Comparison of ENCODE assay signal across 7 mouse cellular contexts in the genomic region with DNA sequence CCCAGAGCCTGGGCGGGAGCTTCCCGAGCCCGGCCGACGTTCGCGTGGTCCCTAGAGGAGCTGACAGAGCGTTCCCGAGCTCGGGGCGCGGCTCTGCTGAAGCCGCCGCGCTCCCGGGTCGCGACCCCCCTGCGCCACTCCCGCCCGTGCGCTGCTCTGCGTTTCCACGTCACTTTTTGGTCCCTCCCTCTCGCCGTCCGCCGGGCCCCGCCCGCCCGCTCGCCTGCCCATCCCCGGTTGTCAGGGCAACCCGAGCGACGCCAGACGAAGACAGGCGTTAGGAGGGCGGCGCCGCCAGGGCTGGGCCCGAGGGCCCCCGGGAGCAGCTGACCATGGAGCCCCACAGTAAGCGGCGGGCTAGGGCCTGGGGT. TPM values are rescaled to one million over a fixed set of nuclear protein-coding genes. Genes with fewer than 3 reads are reported as not detected.
A peak's percentile ranks its signal among the peaks of the same experiment; 100 is the strongest.
DNase-seq lines count a peak whose midpoint lies in the region; ATAC-seq lines count a peak whose summit lies in the region.

Gene Fank1, plus strand, starts transcription at position 236 of the 371 bp plus-strand sequence.

- H3K9ac ChIP-seq in intestine, embryonic 15.5 days = peak within 1 kb of the TSS; percentile 73
- peak within 1 kb of the TSS; percentile 74 for H3K9ac ChIP-seq in midbrain, embryonic 12.5 days (replicated peaks)

- WGBS in intestine, embryonic 15.5 days = under 1% methylated on average over 45 of the region's 45 CpGs
- under 1% methylated on average over 45 of the region's 45 CpGs for WGBS in limb, embryonic 10.5 days
- WGBS in midbrain, embryonic 12.5 days = under 1% methylated on average over 41 of the region's 45 CpGs

- H3K27me3 ChIP-seq in intestine, embryonic 15.5 days (replicated peaks) = no peaks in the 10 kb centered on the region
- peaks cover 37% of the 10 kb centered on the region for H3K27me3 ChIP-seq in limb, embryonic 10.5 days (ENCODE audit: low read depth, poor library complexity, severe bottlenecking)
- no peaks in the 10 kb centered on the region for H3K27me3 ChIP-seq in midbrain, embryonic 12.5 days

- no peaks in the 10 kb centered on the region for H3K9me3 ChIP-seq in intestine, embryonic 15.5 days
- H3K9me3 ChIP-seq in limb, embryonic 10.5 days (replicated peaks) = no peaks in the 10 kb centered on the region
- no peaks in the 10 kb centered on the region for H3K9me3 ChIP-seq in midbrain, embryonic 12.5 days

- ATAC-seq in intestine, embryonic 15.5 days = peak; percentile 95
- ATAC-seq in midbrain, embryonic 12.5 days (ENCODE audit: low FRiP score, low read depth) = peak; percentile 94

- H3K4me1 ChIP-seq in intestine, embryonic 15.5 days (replicated peaks) = peaks cover 15% of the 10 kb centered on the region
- peaks cover 25% of the 10 kb centered on the region for H3K4me1 ChIP-seq in limb, embryonic 10.5 days
- peaks cover 20% of the 10 kb centered on the region for H3K4me1 ChIP-seq in midbrain, embryonic 12.5 days

- peak within 1 kb of the TSS; percentile 79 for H3K4me3 ChIP-seq in intestine, embryonic 15.5 days (replicated peaks)
- H3K4me3 ChIP-seq in limb, embryonic 10.5 days = peak within 1 kb of the TSS; percentile 83
- peak within 1 kb of the TSS; percentile 88 for H3K4me3 ChIP-seq in midbrain, embryonic 12.5 days

- peak within 1 kb of the TSS; percentile 68 for H3K27ac ChIP-seq in intestine, embryonic 15.5 days
- H3K27ac ChIP-seq in limb, embryonic 10.5 days = peak within 1 kb of the TSS; percentile 78
- H3K27ac ChIP-seq in midbrain, embryonic 12.5 days (replicated peaks) = no peak within 1 kb of the TSS

- H3K4me2 ChIP-seq in intestine, embryonic 15.5 days (replicated peaks) = peak within 1 kb of the TSS; percentile 86
- H3K4me2 ChIP-seq in midbrain, embryonic 12.5 days (replicated peaks) = peak within 1 kb of the TSS; percentile 88

- H3K36me3 ChIP-seq in intestine, embryonic 15.5 days = no peaks in the 10 kb centered on the region
- H3K36me3 ChIP-seq in limb, embryonic 10.5 days = no peaks in the 10 kb centered on the region
- 0 out of 2 replicates have a peak, but pooled peaks cover 2% of the 10 kb centered on the region for H3K36me3 ChIP-seq in midbrain, embryonic 12.5 days

- peak; percentile 94 for DNase-seq in adrenal gland, adult 2 months
- peak; percentile 89 for DNase-seq in embryo, embryonic 10.5 days (ENCODE audit: low spot score)
- DNase-seq in gastrocnemius, postnatal 25 days = peak; percentile 86
- DNase-seq in limb, embryonic 10.5 days (ENCODE audit: low spot score) = peak; percentile 92
- DNase-seq in skeletal muscle tissue, adult 2 months (ENCODE audit: low read depth, low spot score) = peak; percentile 80

RNA-seq across cellular contexts. Expression of gene Fank1, which starts in this region (rescaled TPM):
- total RNA-seq in adrenal gland, adult 2 months (2021) = under 1 TPM in 1 of 2 experiments, not detected in 1; 0.24 TPM
- polyA plus RNA-seq in adrenal gland, adult 2 months (2012; rRNA removed) = 0.10 and 0.15 TPM in 2 replicates
- total RNA-seq in gastrocnemius, postnatal 25 days (2021) = not detected
- 0.83 and 1.1 TPM in 2 replicates for polyA plus RNA-seq in intestine, embryonic 15.5 days (2015; fragmentation: Nextera tagmentation; extraction: Ambion mirVana)
- polyA plus RNA-seq in limb, embryonic 10.5 days (2016; fragmentation: Nextera tagmentation; extraction: Ambion mirVana) = 0.41 TPM in 1 of 2 replicates, not detected in the other
- 2.2 and 2.6 TPM in 2 replicates for polyA plus RNA-seq in midbrain, embryonic 12.5 days (2016; fragmentation: Nextera tagmentation; extraction: Ambion mirVana)

Comparison
In these comparisons a context has a peak if more than half of its experiments do, and no peak if none do; other contexts are left out.
1. Peak in DNase-seq in adrenal gland, adult 2 months; RNA of the gene not detected or under 1 TPM.
2. Peak in DNase-seq in gastrocnemius, postnatal 25 days; RNA of the gene not detected or under 1 TPM.
3. Peak in DNase-seq, H3K4me3 ChIP-seq and H3K27ac ChIP-seq in limb, embryonic 10.5 days; RNA of the gene not detected or under 1 TPM.